Mouse (Mus musculus): ENCODE results near the gene Coa3. TPM values are rescaled to one million over a fixed set of nuclear protein-coding genes. Genes with fewer than 3 reads are reported as not detected.

The Coa3 gene
- polyA plus RNA-seq, 1 experiment from 2014 or later = 238 TPM

DNA sequence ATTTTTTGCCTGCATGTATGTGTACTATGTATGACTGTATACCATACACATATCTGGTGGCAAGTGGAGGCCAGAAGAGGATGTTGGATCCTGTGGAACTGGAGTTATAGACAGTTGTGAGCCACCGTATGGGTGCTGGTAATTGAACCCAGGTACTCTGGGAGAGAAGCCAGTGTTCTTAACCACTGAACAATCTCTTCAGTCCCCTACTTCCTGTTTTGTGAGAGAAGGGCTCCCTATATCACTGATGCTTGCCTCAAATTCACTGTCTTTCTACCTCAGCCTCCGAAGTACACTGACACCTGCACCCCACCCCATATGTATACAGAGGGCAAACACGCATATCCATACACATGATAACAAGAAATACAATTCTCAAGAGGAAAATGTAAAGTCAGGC lies 32.2 kb upstream of the Coa3 start:
- H3K27me3 ChIP-seq = 0 out of 2 replicates have a peak, but pooled peaks cover 5% of the 10 kb centered on the region
- no peak for ATAC-seq (ENCODE audit: low read depth)
- H3K27ac ChIP-seq (replicated peaks) = no peak overlapping the region
- no peak overlapping the region for H3K4me2 ChIP-seq
- WGBS = 86% methylated on average over 3 of the region's 3 CpGs
- H3K36me3 ChIP-seq = no peaks in the 10 kb centered on the region
- 0 out of 2 replicates have a peak, but pooled peaks cover 7% of the 10 kb centered on the region for H3K4me1 ChIP-seq (replicated peaks)
- H3K4me3 ChIP-seq = no peak overlapping the region
- H3K9ac ChIP-seq = no peak overlapping the region
- no peaks in the 10 kb centered on the region for H3K9me3 ChIP-seq

DNA sequence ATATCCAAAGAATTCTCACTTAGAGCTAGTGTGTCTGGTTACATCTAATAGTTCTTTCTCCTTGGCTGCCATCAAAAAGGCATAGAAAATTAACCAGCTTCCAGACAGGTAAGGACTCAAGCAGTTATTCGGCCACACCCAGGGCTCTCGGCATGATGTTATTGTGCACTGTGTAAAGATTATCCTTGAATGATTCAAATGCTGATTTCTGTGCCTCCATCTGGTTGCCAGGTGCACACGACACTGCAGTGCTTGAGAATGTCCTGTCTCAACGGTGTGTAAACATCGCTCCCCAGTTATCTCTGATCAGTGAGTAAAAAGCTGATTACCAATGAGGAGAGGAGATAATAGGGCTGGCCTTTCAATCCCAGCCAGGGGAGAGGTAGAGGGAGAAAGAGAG lies 28.8 kb upstream of the Coa3 start:
- Histone ChIP-seq H3K9me3 (no peaks in the 10 kb centered on the region), H3K36me3 (no peaks in the 10 kb centered on the region), H3K9ac (no peak overlapping the region), H3K27ac (replicated peaks) (no peak overlapping the region), H3K27me3 (peaks cover 5% of the 10 kb centered on the region; the same call in 1 of the 2 replicates), H3K4me3 (no peak overlapping the region), H3K4me2 (no peak overlapping the region), H3K4me1 (replicated peaks) (no peaks in the 10 kb centered on the region)
- no peak for ATAC-seq (ENCODE audit: low read depth)
- 49% methylated on average over 5 of the region's 5 CpGs for WGBS

DNA sequence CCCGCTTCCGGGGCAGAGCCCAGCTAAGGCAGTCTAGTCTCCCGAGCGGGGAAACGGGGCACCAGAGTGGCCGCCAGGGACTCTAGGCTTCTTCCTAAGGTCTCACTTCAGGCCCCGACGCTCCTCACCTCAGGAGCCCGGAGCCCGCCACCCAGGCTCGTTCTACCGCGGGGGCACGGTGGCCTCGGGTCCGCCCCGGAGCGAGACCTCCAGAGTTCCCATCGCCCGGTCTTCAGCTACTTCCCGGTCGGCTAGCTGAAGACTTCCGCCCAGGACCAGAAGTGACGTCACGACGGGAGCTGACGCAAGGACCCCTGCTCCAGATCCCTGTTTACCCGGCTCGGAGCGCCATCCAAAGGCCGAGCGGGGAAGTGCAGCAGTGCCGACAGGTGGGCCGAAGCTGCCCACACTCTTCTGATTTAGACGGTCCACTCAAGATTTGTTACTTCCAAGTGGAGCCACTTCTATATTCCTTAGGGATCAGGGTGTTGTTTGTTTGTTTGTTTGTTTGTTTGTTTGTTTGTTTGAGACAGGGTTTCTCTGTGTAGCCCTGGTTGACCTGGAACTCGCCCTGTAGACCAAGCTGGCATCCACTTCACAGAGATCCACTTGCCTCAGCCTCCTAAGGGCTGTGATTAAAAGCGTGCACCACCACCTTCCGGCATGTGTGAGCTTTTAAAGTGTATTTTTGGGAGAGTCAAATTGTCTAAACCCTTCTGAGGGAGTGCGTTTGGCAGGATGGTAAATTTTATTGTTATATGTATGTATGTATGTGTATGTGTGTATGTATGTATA lies 23.3 kb upstream of the Coa3 start, which contains the start of gene Becn1:
Gene Becn1, minus strand, starts transcription at position 283 of the 795 bp plus-strand sequence.
- WGBS = 6% methylated on average over 39 of the region's 39 CpGs
- peaks cover 22% of the 10 kb centered on the region for H3K4me1 ChIP-seq (replicated peaks)
- no peaks in the 10 kb centered on the region for H3K9me3 ChIP-seq
- peak within 1 kb of the TSS; percentile 49 for H3K27ac ChIP-seq (replicated peaks)
- peaks cover 25% of the 10 kb centered on the region for H3K36me3 ChIP-seq
- H3K4me3 ChIP-seq = peak within 1 kb of the TSS; percentile 93
- peak; percentile 96 for ATAC-seq (ENCODE audit: low read depth)
- H3K4me2 ChIP-seq = peak within 1 kb of the TSS; percentile 100
- H3K27me3 ChIP-seq = no peaks in the 10 kb centered on the region; the same call in 1 of the 2 replicates
- H3K9ac ChIP-seq = peak within 1 kb of the TSS; percentile 93

DNA sequence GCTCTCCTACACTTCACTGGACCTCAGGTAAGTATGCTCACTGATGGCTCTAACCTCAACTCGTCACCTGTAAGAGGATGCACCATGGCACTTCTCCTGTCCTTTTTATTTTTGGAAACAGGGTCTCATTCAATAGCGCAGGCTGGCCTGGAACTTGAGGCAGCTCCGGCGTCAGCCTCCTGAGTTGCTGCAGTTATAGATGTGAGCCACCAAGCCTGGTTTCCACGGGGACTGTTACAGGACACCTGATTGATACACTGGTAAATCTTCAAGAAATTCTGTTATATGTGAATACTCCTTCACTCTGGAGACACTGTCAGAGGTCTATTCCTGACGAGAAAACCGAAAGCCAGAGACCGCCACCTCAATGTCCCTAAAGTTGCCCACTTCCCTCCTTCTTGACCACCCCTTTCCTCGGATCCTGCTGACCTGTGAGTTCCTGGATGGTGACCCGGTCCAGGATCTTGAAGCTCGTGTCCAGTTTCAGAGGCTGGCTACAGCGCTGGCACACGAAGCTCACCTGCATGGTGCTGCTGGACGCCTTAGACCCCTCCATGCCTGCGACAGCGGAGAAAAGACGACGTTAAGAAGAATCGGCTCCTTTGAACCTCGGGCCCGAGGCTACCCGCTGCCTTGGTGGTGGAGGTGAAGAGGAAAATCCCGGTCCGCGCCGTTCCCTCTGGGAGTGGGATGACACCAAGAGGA lies 22.5 kb upstream of the Coa3 start:
- Histone ChIP-seq H3K4me3 (peak overlapping the region; percentile 93), H3K4me2 (peak overlapping the region; percentile 100), H3K4me1 (replicated peaks) (peaks cover 22% of the 10 kb centered on the region), H3K36me3 (peaks cover 26% of the 10 kb centered on the region), H3K9me3 (no peaks in the 10 kb centered on the region), H3K27ac (replicated peaks) (peak overlapping the region; percentile 49), H3K9ac (peak overlapping the region; percentile 93), H3K27me3 (no peaks in the 10 kb centered on the region; the same call in 1 of the 2 replicates)
- 14% methylated on average over 26 of the region's 26 CpGs for WGBS
- ATAC-seq (ENCODE audit: low read depth) = peak; percentile 38; the same call in 1 of the 2 replicates

DNA sequence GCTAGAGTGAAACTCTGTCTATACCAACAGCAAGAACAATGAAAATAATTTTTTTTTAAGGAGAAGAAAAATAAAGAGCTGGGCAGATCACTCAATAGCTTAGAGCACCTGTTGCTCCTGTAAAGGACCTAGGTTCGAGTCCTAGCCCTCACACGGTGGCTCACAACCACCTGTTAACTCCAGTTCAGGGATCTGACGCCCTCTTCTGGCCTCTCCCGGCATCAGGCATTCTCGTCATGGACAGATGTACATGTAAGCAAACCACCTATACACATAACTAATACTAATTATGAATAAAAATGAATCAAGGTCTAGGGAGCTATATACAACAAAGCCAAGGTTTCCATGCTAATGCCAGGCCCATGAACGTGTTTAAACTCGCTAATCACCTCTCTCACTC lies 22.0 kb upstream of the Coa3 start:
- H3K4me3 ChIP-seq = peak overlapping the region; percentile 93
- H3K27me3 ChIP-seq = no peaks in the 10 kb centered on the region; the same call in 1 of the 2 replicates
- peak overlapping the region; percentile 93 for H3K9ac ChIP-seq
- 70% methylated on average over 7 of the region's 7 CpGs for WGBS
- H3K36me3 ChIP-seq = peaks cover 31% of the 10 kb centered on the region
- no peak overlapping the region for H3K27ac ChIP-seq (replicated peaks)
- H3K4me1 ChIP-seq (replicated peaks) = peaks cover 22% of the 10 kb centered on the region
- no peaks in the 10 kb centered on the region for H3K9me3 ChIP-seq
- no peak for ATAC-seq (ENCODE audit: low read depth)
- peak overlapping the region; percentile 100 for H3K4me2 ChIP-seq

DNA sequence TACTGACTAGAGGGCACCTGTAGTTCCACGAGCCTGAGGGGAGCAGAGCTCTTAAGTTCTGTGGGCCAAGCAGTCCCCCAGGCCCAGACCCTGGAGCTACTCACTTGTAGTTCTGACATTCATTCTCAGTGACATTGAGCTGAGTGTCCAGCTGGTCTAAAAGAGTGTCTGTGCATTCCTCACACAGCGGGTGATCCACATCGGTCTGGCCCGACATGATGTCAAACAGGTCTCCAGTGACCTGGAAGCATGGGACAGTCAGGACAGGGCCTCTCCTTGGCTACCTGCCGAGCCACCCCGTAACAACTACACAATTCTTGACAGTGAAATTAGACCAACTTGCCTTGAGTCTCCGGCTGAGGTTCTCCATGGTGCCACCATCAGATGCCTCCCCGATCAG lies 16.3 kb upstream of the Coa3 start:
- H3K27ac ChIP-seq (replicated peaks) = no peak overlapping the region
- no peak overlapping the region for H3K4me2 ChIP-seq
- 94% methylated on average over 8 of the region's 8 CpGs for WGBS
- ATAC-seq (ENCODE audit: low read depth) = no peak
- H3K4me1 ChIP-seq (replicated peaks) = peaks cover 8% of the 10 kb centered on the region
- no peak overlapping the region for H3K4me3 ChIP-seq
- H3K27me3 ChIP-seq = no peaks in the 10 kb centered on the region
- H3K9ac ChIP-seq = no peak overlapping the region
- no peaks in the 10 kb centered on the region for H3K9me3 ChIP-seq
- H3K36me3 ChIP-seq = peaks cover 86% of the 10 kb centered on the region

DNA sequence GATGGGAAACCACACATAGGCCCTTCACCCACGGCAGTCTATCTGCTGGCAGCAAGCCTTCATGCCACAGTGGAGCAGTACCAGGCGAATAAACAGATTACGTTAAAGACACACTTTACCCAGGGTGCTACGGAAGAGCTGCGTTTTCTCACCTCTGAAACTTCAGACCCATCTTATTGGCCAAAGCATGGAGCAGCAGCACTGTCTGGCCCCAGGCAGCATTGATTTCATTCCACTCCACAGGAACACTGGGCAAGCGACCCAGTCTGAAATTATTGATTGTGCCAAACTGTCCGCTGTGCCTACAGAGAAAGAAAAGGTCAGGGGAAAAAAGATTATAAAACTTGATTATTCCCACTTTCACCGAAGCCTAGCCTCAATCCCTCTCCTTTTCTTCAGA lies 12.3 kb upstream of the Coa3 start:
- no peak overlapping the region for H3K27ac ChIP-seq (replicated peaks)
- no peaks in the 10 kb centered on the region for H3K4me1 ChIP-seq (replicated peaks)
- no peak overlapping the region for H3K4me3 ChIP-seq
- no peaks in the 10 kb centered on the region for H3K9me3 ChIP-seq
- H3K27me3 ChIP-seq = no peaks in the 10 kb centered on the region
- peaks cover 95% of the 10 kb centered on the region for H3K36me3 ChIP-seq
- ATAC-seq (ENCODE audit: low read depth) = no peak
- WGBS = 97% methylated on average over 8 of the region's 8 CpGs
- H3K9ac ChIP-seq = no peak overlapping the region
- no peak overlapping the region for H3K4me2 ChIP-seq

DNA sequence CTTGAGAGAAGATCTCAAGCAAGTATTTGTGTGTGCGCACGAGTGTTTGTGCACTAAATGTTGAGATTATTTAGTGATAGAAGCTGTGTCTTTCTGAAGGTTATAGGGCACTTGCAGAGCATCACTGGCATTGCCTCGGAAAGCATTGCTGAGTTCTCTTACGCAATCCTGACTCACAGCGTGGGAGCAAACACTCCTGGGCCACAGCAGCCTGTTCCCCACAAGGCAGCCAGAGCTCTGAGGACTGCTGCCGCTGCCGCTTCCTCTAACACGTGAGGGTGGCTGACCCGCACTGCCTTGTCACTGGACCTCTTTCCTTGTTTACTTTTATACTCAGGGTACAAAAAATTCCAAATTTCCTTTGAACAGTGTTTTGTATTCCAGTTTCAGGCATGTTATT lies 8.4 kb upstream of the Coa3 start:
- no peak for ATAC-seq (ENCODE audit: low read depth)
- H3K9ac ChIP-seq = no peak overlapping the region
- H3K9me3 ChIP-seq = no peaks in the 10 kb centered on the region
- H3K27me3 ChIP-seq = no peaks in the 10 kb centered on the region
- H3K4me2 ChIP-seq = no peak overlapping the region
- no peaks in the 10 kb centered on the region for H3K4me1 ChIP-seq (replicated peaks)
- WGBS = 89% methylated on average over 9 of the region's 9 CpGs
- H3K4me3 ChIP-seq = no peak overlapping the region
- no peak overlapping the region for H3K27ac ChIP-seq (replicated peaks)
- peaks cover 61% of the 10 kb centered on the region for H3K36me3 ChIP-seq

DNA sequence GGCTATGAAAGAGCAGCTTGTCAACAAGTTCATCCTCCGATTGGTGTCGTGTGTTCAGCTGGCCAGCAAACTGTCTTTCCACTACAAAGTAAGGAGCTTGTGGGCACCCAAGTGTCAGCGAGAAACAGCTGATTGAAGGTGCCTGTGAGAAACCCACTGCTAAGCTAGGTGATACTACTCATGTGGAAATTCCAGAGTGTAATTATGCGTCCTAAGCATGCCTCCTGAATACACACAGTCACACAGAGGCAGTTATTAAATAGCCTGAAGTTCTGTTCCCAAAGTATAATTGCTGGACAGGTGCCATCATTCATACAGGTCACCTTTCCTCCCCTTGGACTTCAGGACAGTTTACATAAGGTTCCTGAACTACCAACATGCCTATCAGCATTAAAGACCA lies 4.9 kb upstream of the Coa3 start:
- H3K27ac ChIP-seq (replicated peaks) = no peak overlapping the region
- 67% methylated on average over 4 of the region's 4 CpGs for WGBS

DNA sequence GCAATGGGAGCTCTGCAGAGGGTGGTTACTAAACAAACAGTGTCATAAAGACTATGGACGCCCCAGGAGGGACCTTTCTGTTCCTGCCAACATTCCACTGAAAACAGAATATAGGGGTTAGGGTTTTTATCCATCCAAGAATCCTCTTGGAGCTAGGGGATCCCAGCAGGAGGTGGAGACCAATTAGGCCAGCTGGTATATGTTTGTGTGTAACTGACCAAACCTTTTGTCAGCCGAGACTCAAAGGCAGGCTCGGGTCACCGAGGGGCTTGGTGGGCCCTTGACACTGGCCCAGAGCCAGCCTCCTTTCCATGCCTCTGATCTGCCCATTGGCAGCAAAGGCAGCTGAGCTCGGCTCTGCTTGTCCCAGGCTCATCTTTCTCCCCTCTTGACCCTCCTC lies 4.0 kb upstream of the Coa3 start:
- 20% methylated on average over 5 of the region's 5 CpGs for WGBS
- H3K9me3 ChIP-seq = no peaks in the 10 kb centered on the region
- peaks cover 9% of the 10 kb centered on the region for H3K4me1 ChIP-seq (replicated peaks)
- H3K4me2 ChIP-seq = no peak overlapping the region
- ATAC-seq (ENCODE audit: low read depth) = no peak
- peaks cover 17% of the 10 kb centered on the region for H3K36me3 ChIP-seq
- H3K27ac ChIP-seq (replicated peaks) = no peak overlapping the region
- H3K9ac ChIP-seq = no peak overlapping the region
- no peak overlapping the region for H3K4me3 ChIP-seq
- H3K27me3 ChIP-seq = peaks cover 9% of the 10 kb centered on the region; the same call in 1 of the 2 replicates

More for the DNA sequence above, 4.9 kb upstream of the Coa3 start:
- H3K4me3 ChIP-seq = no peak overlapping the region
- H3K4me2 ChIP-seq = no peak overlapping the region
- H3K36me3 ChIP-seq = peaks cover 26% of the 10 kb centered on the region
- H3K9ac ChIP-seq = no peak overlapping the region
- peaks cover 9% of the 10 kb centered on the region; the same call in 1 of the 2 replicates for H3K27me3 ChIP-seq
- H3K4me1 ChIP-seq (replicated peaks) = peaks cover 4% of the 10 kb centered on the region
- ATAC-seq (ENCODE audit: low read depth) = no peak
- no peaks in the 10 kb centered on the region for H3K9me3 ChIP-seq

DNA sequence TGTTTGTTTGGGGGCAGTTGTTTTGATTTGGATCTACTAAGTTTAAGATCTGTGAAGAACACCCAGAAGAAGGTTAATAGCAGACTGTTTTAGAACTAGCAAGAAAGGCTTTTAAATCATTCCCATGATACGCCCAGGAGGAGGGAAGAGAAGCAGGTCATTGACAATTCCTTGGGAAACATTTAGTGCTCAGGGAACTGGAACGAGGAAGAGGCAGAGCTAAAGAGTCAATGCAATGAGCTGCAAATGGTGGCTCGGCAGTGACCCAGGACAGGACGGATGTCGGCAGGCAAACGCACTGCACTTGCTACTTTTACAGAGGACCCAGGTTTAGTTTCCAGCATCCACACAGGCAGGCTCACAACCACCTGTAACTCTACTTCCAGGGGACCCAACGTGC lies 1.9 kb upstream of the Coa3 start:
- ATAC-seq (ENCODE audit: low read depth) = no peak
- H3K27ac ChIP-seq (replicated peaks) = no peak overlapping the region
- H3K9me3 ChIP-seq = no peaks in the 10 kb centered on the region
- peaks cover 9% of the 10 kb centered on the region; the same call in 1 of the 2 replicates for H3K27me3 ChIP-seq
- peaks cover 10% of the 10 kb centered on the region; the same call in 1 of the 2 replicates for H3K36me3 ChIP-seq
- no peak overlapping the region for H3K9ac ChIP-seq
- no peak overlapping the region for H3K4me3 ChIP-seq
- no peak overlapping the region for H3K4me2 ChIP-seq
- 40% methylated on average over 7 of the region's 7 CpGs for WGBS
- H3K4me1 ChIP-seq (replicated peaks) = peaks cover 27% of the 10 kb centered on the region

DNA sequence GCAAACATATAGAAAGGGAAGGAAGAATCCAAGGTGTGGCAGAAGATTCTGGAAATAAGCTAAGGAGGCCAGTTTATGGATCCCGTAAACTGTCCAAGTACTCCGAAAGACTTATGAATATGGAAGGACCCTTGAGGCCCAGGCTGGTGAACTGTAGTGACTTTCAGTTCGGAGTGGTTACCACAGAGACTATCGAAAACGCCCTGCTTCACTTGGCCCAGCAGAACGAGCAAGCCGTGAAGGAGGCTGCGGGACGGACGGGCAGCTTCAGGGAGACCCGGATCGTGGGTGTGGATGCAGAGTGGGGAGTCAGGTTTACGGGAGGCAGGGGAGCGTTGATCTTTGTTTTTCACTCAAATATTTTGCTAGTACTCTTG lies 267 bp upstream of the Coa3 start:
- Histone ChIP-seq H3K4me2 (peak overlapping the region; percentile 88), H3K9me3 (no peaks in the 10 kb centered on the region), H3K27ac (replicated peaks) (no peak overlapping the region), H3K36me3 (peaks cover 10% of the 10 kb centered on the region; the same call in 1 of the 2 replicates), H3K27me3 (peaks cover 9% of the 10 kb centered on the region; the same call in 1 of the 2 replicates), H3K4me1 (replicated peaks) (peaks cover 27% of the 10 kb centered on the region), H3K4me3 (peak overlapping the region; percentile 75), H3K9ac (0 out of 2 replicates have a peak overlapping the region, but pooled peaks have one; percentile 88)
- WGBS = 65% methylated on average over 14 of the region's 14 CpGs
- peak; percentile 37; the same call in 1 of the 2 replicates for ATAC-seq (ENCODE audit: low read depth)
